Mouse (Mus musculus): ENCODE measurements around the gene Ccdc51. TPM values are rescaled to one million over a fixed set of nuclear protein-coding genes. Genes with fewer than 3 reads are reported as not detected.
A peak's percentile ranks its signal among the peaks of the same experiment; 100 is the strongest.

Gene Ccdc51
- polyA plus RNA-seq, 1 experiment from 2014 or later: 16.8 TPM

- 92% methylated on average over 17 of the region's 17 CpGs for WGBS
Observed at GRCm38 (mm10) chr9:109056081-109056690, 26.1 kb upstream of the Ccdc51 start.

GRCm38 (mm10) chr9:109056916-109057315 is 25.4 kb upstream of the Ccdc51 start:
- H3K27me3 ChIP-seq (ENCODE audit: insufficient read depth, low read length): no peaks in the 10 kb centered on the region
- H3K4me1 ChIP-seq (ENCODE audit: insufficient read depth, low read length): peaks cover 18% of the 10 kb centered on the region
- WGBS: 95% methylated on average over 4 of the region's 4 CpGs
- no peaks in the 10 kb centered on the region for H3K9me3 ChIP-seq (ENCODE audit: low read length)
- no peak overlapping the region for H3K4me2 ChIP-seq (replicated peaks; ENCODE audit: low read depth, low read length)
- no peak for ATAC-seq (ENCODE audit: low FRiP score, low TSS enrichment)
- no peak overlapping the region for H3K27ac ChIP-seq (ENCODE audit: low read length)
- peaks cover 30% of the 10 kb centered on the region for H3K36me3 ChIP-seq (ENCODE audit: insufficient read depth, low read length)
- no peak overlapping the region for H3K4me3 ChIP-seq (ENCODE audit: low read length)
- H3K9ac ChIP-seq (replicated peaks; ENCODE audit: low read length): no peak overlapping the region

More at GRCm38 (mm10) chr9:109056081-109056690, 26.1 kb upstream of the Ccdc51 start:
- Histone ChIP-seq H3K27me3 (ENCODE audit: insufficient read depth, low read length) (no peaks in the 10 kb centered on the region), H3K36me3 (ENCODE audit: insufficient read depth, low read length) (peaks cover 36% of the 10 kb centered on the region), H3K4me2 (replicated peaks; ENCODE audit: low read depth, low read length) (no peak overlapping the region), H3K9me3 (ENCODE audit: low read length) (no peaks in the 10 kb centered on the region), H3K4me1 (ENCODE audit: insufficient read depth, low read length) (peaks cover 18% of the 10 kb centered on the region), H3K4me3 (ENCODE audit: low read length) (no peak overlapping the region), H3K27ac (ENCODE audit: low read length) (no peak overlapping the region), H3K9ac (replicated peaks; ENCODE audit: low read length) (no peak overlapping the region)
- ATAC-seq (ENCODE audit: low FRiP score, low TSS enrichment): no peak

- H3K4me3 ChIP-seq (ENCODE audit: low read length): no peak overlapping the region
- no peaks in the 10 kb centered on the region for H3K9me3 ChIP-seq (ENCODE audit: low read length)
- H3K27ac ChIP-seq (ENCODE audit: low read length): no peak overlapping the region
- WGBS: 91% methylated on average over 5 of the region's 5 CpGs
- no peak overlapping the region for H3K9ac ChIP-seq (replicated peaks; ENCODE audit: low read length)
- ATAC-seq (ENCODE audit: low FRiP score, low TSS enrichment): no peak
- H3K4me1 ChIP-seq (ENCODE audit: insufficient read depth, low read length): peaks cover 18% of the 10 kb centered on the region
- H3K4me2 ChIP-seq (replicated peaks; ENCODE audit: low read depth, low read length): no peak overlapping the region
- peaks cover 29% of the 10 kb centered on the region for H3K36me3 ChIP-seq (ENCODE audit: insufficient read depth, low read length)
- H3K27me3 ChIP-seq (ENCODE audit: insufficient read depth, low read length): no peaks in the 10 kb centered on the region
Observed at GRCm38 (mm10) chr9:109057543-109057942, 24.8 kb upstream of the Ccdc51 start.

GRCm38 (mm10) chr9:109058006-109058765 is 24.1 kb upstream of the Ccdc51 start:
- H3K27me3 ChIP-seq (ENCODE audit: insufficient read depth, low read length): no peaks in the 10 kb centered on the region
- ATAC-seq (ENCODE audit: low FRiP score, low TSS enrichment): no peak
- no peak overlapping the region for H3K4me3 ChIP-seq (ENCODE audit: low read length)
- H3K9me3 ChIP-seq (ENCODE audit: low read length): no peaks in the 10 kb centered on the region
- peak overlapping the region; percentile 58 for H3K4me2 ChIP-seq (replicated peaks; ENCODE audit: low read depth, low read length)
- peaks cover 32% of the 10 kb centered on the region for H3K36me3 ChIP-seq (ENCODE audit: insufficient read depth, low read length)
- peak overlapping the region; percentile 73; the same call in 1 of the 2 replicates for H3K9ac ChIP-seq (replicated peaks; ENCODE audit: low read length)
- peaks cover 18% of the 10 kb centered on the region for H3K4me1 ChIP-seq (ENCODE audit: insufficient read depth, low read length)
- 95% methylated on average over 19 of the region's 19 CpGs for WGBS
- H3K27ac ChIP-seq (ENCODE audit: low read length): no peak overlapping the region

GRCm38 (mm10) chr9:109059136-109059903 is 23.0 kb upstream of the Ccdc51 start, which contains the start of gene Trex1:
Gene Trex1 (minus strand): TSS chr9:109059734.
- H3K36me3 ChIP-seq (ENCODE audit: insufficient read depth, low read length): peaks cover 37% of the 10 kb centered on the region

GRCm38 (mm10) chr9:109060184-109060897 is 22.0 kb upstream of the Ccdc51 start:
- no peak overlapping the region for H3K4me3 ChIP-seq (ENCODE audit: low read length)
- H3K36me3 ChIP-seq (ENCODE audit: insufficient read depth, low read length): peaks cover 46% of the 10 kb centered on the region
- 87% methylated on average over 16 of the region's 16 CpGs for WGBS
- no peak for ATAC-seq (ENCODE audit: low FRiP score, low TSS enrichment)
- no peak overlapping the region for H3K27ac ChIP-seq (ENCODE audit: low read length)
- no peak overlapping the region for H3K4me2 ChIP-seq (replicated peaks; ENCODE audit: low read depth, low read length)
- no peaks in the 10 kb centered on the region for H3K9me3 ChIP-seq (ENCODE audit: low read length)
- peaks cover 8% of the 10 kb centered on the region for H3K4me1 ChIP-seq (ENCODE audit: insufficient read depth, low read length)
- peak overlapping the region; percentile 73 for H3K9ac ChIP-seq (replicated peaks; ENCODE audit: low read length)
- H3K27me3 ChIP-seq (ENCODE audit: insufficient read depth, low read length): no peaks in the 10 kb centered on the region

More at GRCm38 (mm10) chr9:109059136-109059903, 23.0 kb upstream of the Ccdc51 start, which contains the start of gene Trex1:
- peak within 1 kb of the TSS; percentile 46 for H3K4me3 ChIP-seq (ENCODE audit: low read length)
- H3K9ac ChIP-seq (replicated peaks; ENCODE audit: low read length): peak within 1 kb of the TSS; percentile 73
- H3K4me2 ChIP-seq (replicated peaks; ENCODE audit: low read depth, low read length): peak within 1 kb of the TSS; percentile 58
- no peaks in the 10 kb centered on the region for H3K27me3 ChIP-seq (ENCODE audit: insufficient read depth, low read length)
- no peaks in the 10 kb centered on the region for H3K9me3 ChIP-seq (ENCODE audit: low read length)
- ATAC-seq (ENCODE audit: low FRiP score, low TSS enrichment): peak; percentile 89
- H3K27ac ChIP-seq (ENCODE audit: low read length): peak within 1 kb of the TSS; percentile 93
- H3K4me1 ChIP-seq (ENCODE audit: insufficient read depth, low read length): peaks cover 16% of the 10 kb centered on the region
- 15% methylated on average over 15 of the region's 15 CpGs for WGBS

GRCm38 (mm10) chr9:109060898-109061295 is 21.4 kb upstream of the Ccdc51 start:
- 97% methylated on average over 5 of the region's 5 CpGs for WGBS
- peaks cover 7% of the 10 kb centered on the region for H3K4me1 ChIP-seq (ENCODE audit: insufficient read depth, low read length)
- no peak for ATAC-seq (ENCODE audit: low FRiP score, low TSS enrichment)
- H3K27me3 ChIP-seq (ENCODE audit: insufficient read depth, low read length): no peaks in the 10 kb centered on the region
- H3K27ac ChIP-seq (ENCODE audit: low read length): no peak overlapping the region
- no peak overlapping the region for H3K4me3 ChIP-seq (ENCODE audit: low read length)
- no peak overlapping the region for H3K9ac ChIP-seq (replicated peaks; ENCODE audit: low read length)
- no peaks in the 10 kb centered on the region for H3K9me3 ChIP-seq (ENCODE audit: low read length)
- H3K36me3 ChIP-seq (ENCODE audit: insufficient read depth, low read length): peaks cover 52% of the 10 kb centered on the region
- no peak overlapping the region for H3K4me2 ChIP-seq (replicated peaks; ENCODE audit: low read depth, low read length)

GRCm38 (mm10) chr9:109068095-109068735 is 14.1 kb upstream of the Ccdc51 start:
- ATAC-seq (ENCODE audit: low FRiP score, low TSS enrichment): no peak
- Histone ChIP-seq H3K27me3 (ENCODE audit: insufficient read depth, low read length) (no peaks in the 10 kb centered on the region), H3K36me3 (ENCODE audit: insufficient read depth, low read length) (peaks cover 62% of the 10 kb centered on the region), H3K4me3 (ENCODE audit: low read length) (no peak overlapping the region), H3K4me1 (ENCODE audit: insufficient read depth, low read length) (peaks cover 8% of the 10 kb centered on the region), H3K4me2 (replicated peaks; ENCODE audit: low read depth, low read length) (no peak overlapping the region), H3K27ac (ENCODE audit: low read length) (no peak overlapping the region), H3K9me3 (ENCODE audit: low read length) (no peaks in the 10 kb centered on the region), H3K9ac (replicated peaks; ENCODE audit: low read length) (no peak overlapping the region)
- WGBS: 88% methylated on average over 3 of the region's 3 CpGs
